Mouse (Mus musculus): ENCODE results near the gene Slc8a2.

Gene Slc8a2

DNA sequence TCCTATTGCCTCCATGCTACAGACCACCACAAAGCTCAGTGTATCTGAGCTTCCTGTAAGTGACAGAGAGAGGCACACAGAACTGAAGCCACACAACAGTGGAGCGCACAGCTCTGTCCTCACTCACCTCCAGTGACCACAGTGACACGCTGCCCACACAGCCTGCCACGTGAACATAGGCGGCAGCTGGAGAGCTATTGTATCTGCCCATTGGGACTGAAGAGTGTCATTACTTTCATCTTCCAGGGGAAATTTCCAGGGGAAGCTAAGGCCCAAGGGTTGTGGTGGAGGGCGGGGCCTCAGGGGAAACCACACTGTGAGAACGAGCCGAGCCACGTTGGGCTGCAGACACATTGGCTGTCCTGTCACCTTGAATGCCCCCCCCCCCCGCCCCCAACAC is 75.2 kb downstream of the Slc8a2 start:
- no peak for DNase-seq (ENCODE audit: low read depth, low spot score)

GRCm38 (mm10) chr7:16207076-16207475 is 77.5 kb downstream of the Slc8a2 start:
- H3K27me3 ChIP-seq (ENCODE audit: control insufficient read depth, insufficient read depth, low read length, poor library complexity, severe bottlenecking): no peaks in the 10 kb centered on the region
- DNase-seq (ENCODE audit: low read depth, low spot score): no peak
- peaks cover 7% of the 10 kb centered on the region for H3K36me3 ChIP-seq (ENCODE audit: control insufficient read depth, insufficient read depth, low read length, poor library complexity, severe bottlenecking)

More for the DNA sequence above, 75.2 kb downstream of the Slc8a2 start:
- peaks cover 2% of the 10 kb centered on the region for H3K36me3 ChIP-seq (ENCODE audit: control insufficient read depth, insufficient read depth, low read length, poor library complexity, severe bottlenecking)
- no peaks in the 10 kb centered on the region for H3K27me3 ChIP-seq (ENCODE audit: control insufficient read depth, insufficient read depth, low read length, poor library complexity, severe bottlenecking)

DNA sequence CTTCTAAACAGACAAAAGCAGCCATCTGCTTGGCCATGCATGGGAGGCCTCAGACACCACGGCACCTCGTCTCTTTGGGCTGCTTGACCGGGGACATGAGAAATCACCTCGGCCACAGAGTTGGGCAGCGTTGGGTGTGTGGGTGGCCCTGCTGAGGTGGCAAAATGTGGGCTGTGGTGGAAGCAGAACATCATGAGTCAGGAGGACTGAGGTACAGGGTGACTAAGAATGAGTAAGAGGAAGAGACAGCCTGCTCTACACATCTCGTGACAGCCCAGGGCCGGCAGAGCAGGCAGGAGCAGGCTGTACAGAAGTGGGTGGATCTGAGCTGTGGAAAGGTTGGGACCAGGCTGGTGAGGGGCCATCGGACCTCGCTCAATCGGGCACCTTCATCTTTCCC is 77.9 kb downstream of the Slc8a2 start:
- Histone ChIP-seq H3K27me3 (ENCODE audit: control insufficient read depth, insufficient read depth, low read length, poor library complexity, severe bottlenecking) (no peaks in the 10 kb centered on the region), H3K36me3 (ENCODE audit: control insufficient read depth, insufficient read depth, low read length, poor library complexity, severe bottlenecking) (peaks cover 8% of the 10 kb centered on the region)
- peak; percentile 23 for DNase-seq (ENCODE audit: low read depth, low spot score)

DNA sequence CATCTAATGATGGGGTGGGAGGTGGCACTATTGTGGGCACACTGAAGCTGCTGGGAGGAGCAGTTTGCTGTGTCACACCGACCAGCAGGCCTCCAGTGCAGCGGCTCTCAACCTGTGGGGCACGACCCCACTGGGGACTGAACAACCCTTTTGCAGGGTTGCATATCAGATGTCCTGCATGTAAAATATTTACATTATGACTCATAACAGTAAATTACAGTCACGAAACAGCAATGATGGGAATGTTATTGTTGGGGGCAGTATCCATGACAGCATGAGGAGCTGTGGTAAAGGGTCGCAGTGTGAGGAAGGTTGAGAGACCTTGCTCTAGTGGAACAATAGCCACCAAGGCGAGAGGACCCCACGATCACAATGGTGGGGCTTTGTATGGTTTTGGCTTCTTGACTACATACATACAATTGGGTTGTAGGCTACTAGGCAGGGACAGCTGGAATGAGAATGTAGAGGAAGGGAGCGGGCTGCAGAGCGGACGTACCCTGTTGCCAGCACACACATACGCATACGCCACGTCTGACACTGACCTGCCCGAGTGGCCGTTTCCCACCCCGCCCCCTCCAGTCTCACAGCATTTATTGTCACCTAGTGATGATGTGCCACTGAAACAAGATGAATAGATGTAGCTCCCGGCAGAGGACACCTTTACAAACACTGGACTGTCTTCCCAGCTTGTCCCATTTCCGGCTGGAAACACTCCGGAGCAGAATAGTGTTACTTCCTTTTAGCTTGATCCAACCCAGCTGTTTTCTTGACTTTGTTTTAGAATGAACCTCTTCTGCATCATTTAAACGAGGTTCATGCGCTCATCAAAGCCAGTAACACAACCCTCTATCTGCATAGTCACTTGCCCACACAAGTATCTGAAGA is 79.4 kb downstream of the Slc8a2 start:
- Histone ChIP-seq H3K36me3 (ENCODE audit: control insufficient read depth, insufficient read depth, low read length, poor library complexity, severe bottlenecking) (peaks cover 8% of the 10 kb centered on the region), H3K27me3 (ENCODE audit: control insufficient read depth, insufficient read depth, low read length, poor library complexity, severe bottlenecking) (no peaks in the 10 kb centered on the region)
- no peak for DNase-seq (ENCODE audit: low read depth, low spot score)
